Mouse (Mus musculus) embryonic facial prominence, embryonic 13.5 days (tissue): Measurements from ENCODE around the gene Rab26. TPM values are rescaled to one million over a fixed set of nuclear protein-coding genes. Genes with fewer than 3 reads are reported as not detected.
A peak's percentile ranks its signal among the peaks of the same experiment; 100 is the strongest.

Experiments used
- ATAC-seq: fragments of 200-750 bp; cut with Nextera tagmentation; 2 replicates; pipeline ENCODE4 v1.8.0; 2017; ENCODE audit warnings: low read depth; ENCODE audit not compliant: insufficient number of reproducible peaks, insufficient read depth, low FRiP score, low TSS enrichment
- H3K27ac ChIP-seq: fragments of 300-500 bp; sonication (generic); 2 replicates; pipeline ENCODE4 v1.5.1; 2015; ENCODE audit warnings: moderate library complexity, mild to moderate bottlenecking, inconsistent platforms
- H3K27me3 ChIP-seq: fragments of 300-500 bp; sonication (generic); 2 replicates; pipeline ENCODE4 v1.6.1; 2015; ENCODE audit warnings: mild to moderate bottlenecking, inconsistent platforms
- H3K36me3 ChIP-seq: fragments of 300-500 bp; sonication (generic); 2 replicates; pipeline ENCODE4 v1.6.1; 2015; ENCODE audit warnings: mild to moderate bottlenecking, inconsistent platforms
- H3K4me1 ChIP-seq: fragments of 300-500 bp; sonication (generic); 2 replicates; pipeline ENCODE4 v1.6.1; 2015; ENCODE audit warnings: inconsistent platforms
- H3K4me2 ChIP-seq: fragments of 300-500 bp; sonication (generic); 2 replicates; pipeline ENCODE4 v1.6.1; 2015; ENCODE audit warnings: moderate library complexity, mild to moderate bottlenecking, inconsistent platforms
- H3K4me3 ChIP-seq: fragments of 300-500 bp; sonication (generic); 2 replicates; pipeline ENCODE4 v1.5.1; 2015; ENCODE audit warnings: mild to moderate bottlenecking, inconsistent platforms
- H3K9ac ChIP-seq: fragments of 300-500 bp; sonication (generic); 2 replicates; pipeline ENCODE4 v1.6.1; 2015; ENCODE audit warnings: mild to moderate bottlenecking, inconsistent platforms
- H3K9me3 ChIP-seq: fragments of 300-500 bp; sonication (generic); 2 replicates; pipeline ENCODE4 v1.6.1; 2016; ENCODE audit warnings: inconsistent platforms
- WGBS: fragments of 180-500 bp; shearing (Covaris S2); methylation state at CpG from one replicate; pipeline ENCODE4 v1.1.7; 2015; ENCODE audit warnings: mixed read lengths; 5-methylcytosine and 5-hydroxymethylcytosine counted together
- polyA plus RNA-seq: library from polyadenylated mRNA; unstranded; fragments of >200 nt; fragmentation: Nextera tagmentation; extraction: Ambion mirVana; gene quantifications from 2 replicates; pipeline ENCODE4 v1.2.1, GENCODE M21; 2015

Rab26 gene
- polyA plus RNA-seq, 1 experiment from 2014 or later, result 3.3 TPM

DNA sequence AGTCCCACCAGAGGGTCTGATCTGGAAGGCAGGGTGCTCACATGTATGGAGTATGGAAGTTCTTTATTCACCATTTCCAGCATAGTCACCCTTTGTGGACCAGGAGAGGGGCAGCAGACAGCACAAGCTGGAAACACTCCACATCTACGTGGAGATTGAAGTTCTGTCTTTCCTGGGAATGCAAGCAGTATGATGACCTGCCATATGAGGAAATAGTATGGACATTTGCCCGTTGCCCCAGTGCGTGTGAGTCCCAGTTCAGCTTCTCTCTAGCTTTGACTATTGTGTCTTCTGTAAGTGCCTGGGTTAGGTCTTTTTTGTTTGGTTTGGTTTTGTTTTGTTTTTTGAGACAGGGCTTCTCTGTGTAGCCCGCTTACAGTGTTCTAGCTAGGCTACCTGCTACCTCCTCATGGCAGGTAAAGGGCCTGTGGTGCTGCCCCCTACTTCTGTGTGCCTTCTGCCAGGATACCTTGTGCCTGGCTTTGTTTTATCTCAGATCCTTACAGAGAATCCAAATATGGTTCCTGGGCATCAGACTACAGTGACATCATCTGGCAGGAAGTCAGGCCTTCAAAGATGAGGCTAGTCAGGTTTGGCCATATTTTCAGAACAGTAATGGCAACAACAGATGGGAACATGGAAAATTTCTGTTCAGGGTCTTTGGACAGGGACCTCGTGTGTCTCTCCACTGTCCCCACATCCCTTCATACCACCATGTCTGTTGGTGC, 26.5 kb upstream of the Rab26 start:
- no peak overlapping the region for H3K9ac ChIP-seq
- H3K4me2 ChIP-seq, result no peak overlapping the region
- H3K27ac ChIP-seq, result no peak overlapping the region
- 91% methylated on average over 5 of the region's 5 CpGs for WGBS
- no peak overlapping the region for H3K4me3 ChIP-seq
- H3K9me3 ChIP-seq, result no peaks in the 10 kb centered on the region
- no peaks in the 10 kb centered on the region for H3K27me3 ChIP-seq
- peaks cover 15% of the 10 kb centered on the region for H3K36me3 ChIP-seq
- H3K4me1 ChIP-seq, result peaks cover 21% of the 10 kb centered on the region
- no peak for ATAC-seq

DNA sequence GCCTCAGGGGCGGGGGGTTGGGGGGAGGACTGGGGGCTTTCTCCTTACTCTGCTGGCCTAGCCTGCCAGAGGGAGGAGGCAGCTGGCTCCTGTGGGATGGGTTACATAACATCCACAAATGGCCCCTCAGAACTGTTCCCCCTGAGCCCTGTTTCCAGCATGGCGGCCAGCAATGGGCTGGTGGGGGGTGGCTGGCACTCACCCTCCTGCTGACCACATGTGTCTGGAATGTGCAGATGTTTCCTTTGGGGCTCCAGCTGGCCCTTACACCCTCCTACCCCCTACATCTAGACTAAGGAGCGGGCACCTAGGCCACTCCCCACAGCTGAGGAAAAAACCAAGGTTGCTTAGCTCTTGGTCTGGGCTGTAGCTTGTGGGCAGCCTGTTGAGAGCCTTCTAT, 25.1 kb upstream of the Rab26 start:
- Histone ChIP-seq H3K9ac (peak overlapping the region; percentile 21; the same call in 1 of the 2 replicates), H3K4me2 (peak overlapping the region; percentile 20), H3K36me3 (0 out of 2 replicates have a peak, but pooled peaks cover 3% of the 10 kb centered on the region), H3K4me1 (peaks cover 21% of the 10 kb centered on the region), H3K27ac (peak overlapping the region; percentile 86), H3K27me3 (no peaks in the 10 kb centered on the region), H3K4me3 (no peak overlapping the region), H3K9me3 (no peaks in the 10 kb centered on the region)
- 0 out of 2 replicates have a peak, but pooled peaks have one; percentile 41 for ATAC-seq
- 64% methylated on average over 3 of the region's 3 CpGs for WGBS

GRCm38 (mm10) chr17:24558600-24559099, 24.6 kb upstream of the Rab26 start:
- 0 out of 2 replicates have a peak, but pooled peaks cover 3% of the 10 kb centered on the region for H3K36me3 ChIP-seq
- H3K9me3 ChIP-seq, result no peaks in the 10 kb centered on the region
- peak overlapping the region; percentile 21; the same call in 1 of the 2 replicates for H3K9ac ChIP-seq
- H3K4me3 ChIP-seq, result no peak overlapping the region
- H3K4me2 ChIP-seq, result peak overlapping the region; percentile 20; the same call in 1 of the 2 replicates
- H3K4me1 ChIP-seq, result peaks cover 21% of the 10 kb centered on the region
- ATAC-seq, result no peak
- WGBS, result 60% methylated on average over 4 of the region's 4 CpGs
- no peaks in the 10 kb centered on the region for H3K27me3 ChIP-seq
- peak overlapping the region; percentile 86 for H3K27ac ChIP-seq

DNA sequence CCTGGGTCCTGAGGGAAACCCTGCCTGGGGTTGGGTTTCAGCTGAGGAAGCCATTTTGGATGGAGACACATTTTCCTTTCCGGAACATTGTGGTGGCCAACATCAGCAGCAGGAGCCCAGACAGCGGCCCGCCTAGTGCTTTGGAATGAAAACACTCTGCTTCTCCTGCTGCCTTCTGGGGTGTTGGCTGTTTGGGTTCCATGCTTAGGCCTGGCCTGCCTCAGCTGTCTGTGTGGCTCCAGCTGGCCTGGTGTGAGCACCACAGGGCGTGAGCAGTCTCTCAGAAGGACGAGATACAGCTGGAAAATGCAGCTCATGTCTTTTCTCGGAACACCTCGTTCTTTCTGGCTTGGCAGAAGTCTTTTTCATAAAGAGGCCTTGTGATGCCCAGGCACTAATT, 23.1 kb upstream of the Rab26 start:
- H3K9me3 ChIP-seq, result no peaks in the 10 kb centered on the region
- H3K27me3 ChIP-seq, result no peaks in the 10 kb centered on the region
- H3K4me1 ChIP-seq, result peaks cover 28% of the 10 kb centered on the region
- ATAC-seq, result no peak
- no peak overlapping the region for H3K9ac ChIP-seq
- H3K27ac ChIP-seq, result no peak overlapping the region
- no peak overlapping the region for H3K4me2 ChIP-seq
- no peak overlapping the region for H3K4me3 ChIP-seq
- 92% methylated on average over 7 of the region's 7 CpGs for WGBS
- H3K36me3 ChIP-seq, result 0 out of 2 replicates have a peak, but pooled peaks cover 3% of the 10 kb centered on the region

DNA sequence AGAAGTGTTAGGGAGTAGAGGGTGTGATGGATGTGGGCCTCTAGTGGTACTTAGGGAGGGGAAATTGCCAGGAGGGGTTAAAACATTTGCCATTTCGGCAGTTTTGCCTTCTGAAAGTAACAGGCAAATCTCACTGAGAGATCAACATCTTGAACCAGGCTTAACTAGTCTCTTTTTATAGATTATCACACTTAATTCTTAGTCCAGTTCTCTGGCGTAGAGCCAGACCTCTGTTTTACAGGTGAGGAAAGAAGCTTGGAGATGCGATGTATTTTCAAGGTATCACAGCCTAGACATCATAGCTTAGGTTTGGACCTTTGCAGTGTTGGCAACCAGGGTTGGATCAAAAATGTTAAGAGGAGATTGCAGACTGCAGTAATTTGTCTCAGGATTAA, 17.0 kb upstream of the Rab26 start:
- Histone ChIP-seq H3K4me3 (peak overlapping the region; percentile 96), H3K4me2 (peak overlapping the region; percentile 78), H3K4me1 (peaks cover 33% of the 10 kb centered on the region), H3K9me3 (no peaks in the 10 kb centered on the region), H3K27ac (no peak overlapping the region), H3K36me3 (no peaks in the 10 kb centered on the region), H3K9ac (peak overlapping the region; percentile 95), H3K27me3 (peaks cover 9% of the 10 kb centered on the region)
- no peak for ATAC-seq
- WGBS, result 51% methylated on average over 3 of the region's 3 CpGs

DNA sequence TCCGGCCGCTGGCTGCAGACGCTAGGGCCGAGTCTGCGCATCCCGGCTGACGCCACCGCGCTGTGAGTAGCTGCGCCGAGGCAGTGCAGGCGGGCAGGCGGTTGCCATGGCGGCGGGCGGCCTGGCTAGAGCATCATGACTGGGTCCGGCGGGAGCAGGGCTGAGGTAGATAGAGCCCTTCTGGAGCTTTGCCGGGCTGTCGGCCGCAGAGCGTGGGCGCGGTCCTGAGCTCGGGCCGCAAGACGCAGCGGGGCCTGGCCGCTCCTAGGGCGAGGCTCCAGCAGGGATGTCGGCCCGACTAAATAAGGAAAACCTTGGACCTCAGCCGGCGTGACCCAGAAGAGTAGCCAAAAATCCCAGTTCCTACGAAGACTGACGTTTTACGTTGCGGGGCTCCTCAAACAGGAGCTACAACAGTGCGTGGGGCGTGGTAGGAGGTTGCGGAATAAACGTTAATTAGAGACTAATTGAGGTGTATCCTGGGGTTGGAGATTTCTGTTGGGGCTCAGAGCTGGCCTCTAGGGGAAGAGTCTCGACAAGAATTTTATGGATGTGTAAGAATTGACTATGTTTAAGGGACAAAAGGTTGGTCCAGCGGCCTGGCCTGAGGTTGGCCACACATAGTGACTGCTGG, 16.5 kb upstream of the Rab26 start:
- H3K36me3 ChIP-seq, result no peaks in the 10 kb centered on the region
- H3K4me3 ChIP-seq, result peak overlapping the region; percentile 96
- ATAC-seq, result peak; percentile 75
- under 1% methylated on average over 44 of the region's 44 CpGs for WGBS
- H3K27ac ChIP-seq, result peak overlapping the region; percentile 91
- peak overlapping the region; percentile 78 for H3K4me2 ChIP-seq
- H3K4me1 ChIP-seq, result peaks cover 33% of the 10 kb centered on the region
- H3K9me3 ChIP-seq, result no peaks in the 10 kb centered on the region
- H3K27me3 ChIP-seq, result peaks cover 9% of the 10 kb centered on the region
- H3K9ac ChIP-seq, result peak overlapping the region; percentile 95

GRCm38 (mm10) chr17:24549618-24550415, 15.8 kb upstream of the Rab26 start, which contains the start of gene Pkd1:
Gene Pkd1 (plus strand): TSS chr17:24549834.
- peak within 1 kb of the TSS; percentile 91 for H3K27ac ChIP-seq
- ATAC-seq, result peak; percentile 92
- H3K36me3 ChIP-seq, result no peaks in the 10 kb centered on the region
- peak within 1 kb of the TSS; percentile 78 for H3K4me2 ChIP-seq
- H3K27me3 ChIP-seq, result peaks cover 10% of the 10 kb centered on the region
- no peaks in the 10 kb centered on the region for H3K9me3 ChIP-seq
- H3K4me3 ChIP-seq, result peak within 1 kb of the TSS; percentile 96
- peaks cover 34% of the 10 kb centered on the region for H3K4me1 ChIP-seq
- H3K9ac ChIP-seq, result peak within 1 kb of the TSS; percentile 95
- 0% methylated on average over 60 of the region's 72 CpGs for WGBS

DNA sequence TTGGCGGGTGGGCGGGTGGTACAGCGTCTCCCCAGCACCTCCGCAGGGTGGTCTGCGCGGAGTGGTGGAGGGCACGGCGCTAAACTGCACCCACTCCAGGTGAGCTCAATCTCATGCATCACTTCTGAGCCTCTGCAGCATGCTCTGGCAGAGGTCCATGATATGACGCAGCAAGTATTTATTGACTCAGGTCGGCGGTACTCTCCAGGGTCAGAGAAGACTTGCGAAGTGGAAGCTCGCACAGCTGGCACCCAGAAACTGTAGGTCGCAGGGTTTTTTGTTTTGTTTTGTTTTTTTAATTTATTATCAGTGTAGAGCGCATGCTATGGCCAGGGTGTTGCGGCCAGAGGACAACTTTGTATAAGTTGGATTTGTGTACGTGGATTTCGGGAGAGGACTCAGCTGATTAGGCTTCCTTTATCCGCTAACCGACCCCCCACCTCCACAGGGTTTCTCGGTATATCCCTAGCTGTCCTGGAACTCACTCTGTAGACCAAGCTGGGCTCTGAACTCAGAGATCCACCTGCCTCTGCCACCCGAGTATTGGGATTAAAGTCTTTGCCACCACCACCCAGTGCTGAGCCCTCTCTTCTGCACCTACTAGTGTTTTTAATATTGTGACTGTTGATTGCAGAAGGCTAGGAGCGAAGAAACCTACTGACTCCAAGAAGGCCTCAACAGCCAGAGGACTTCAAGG, 15.1 kb upstream of the Rab26 start:
- WGBS, result 3% methylated on average over 23 of the region's 23 CpGs
- peak overlapping the region; percentile 95 for H3K9ac ChIP-seq
- H3K36me3 ChIP-seq, result no peaks in the 10 kb centered on the region
- H3K27ac ChIP-seq, result peak overlapping the region; percentile 66
- no peak; the same call in 1 of the 2 replicates for ATAC-seq
- H3K4me3 ChIP-seq, result peak overlapping the region; percentile 96
- H3K9me3 ChIP-seq, result no peaks in the 10 kb centered on the region
- peaks cover 38% of the 10 kb centered on the region for H3K4me1 ChIP-seq
- peak overlapping the region; percentile 78 for H3K4me2 ChIP-seq
- peaks cover 16% of the 10 kb centered on the region for H3K27me3 ChIP-seq

DNA sequence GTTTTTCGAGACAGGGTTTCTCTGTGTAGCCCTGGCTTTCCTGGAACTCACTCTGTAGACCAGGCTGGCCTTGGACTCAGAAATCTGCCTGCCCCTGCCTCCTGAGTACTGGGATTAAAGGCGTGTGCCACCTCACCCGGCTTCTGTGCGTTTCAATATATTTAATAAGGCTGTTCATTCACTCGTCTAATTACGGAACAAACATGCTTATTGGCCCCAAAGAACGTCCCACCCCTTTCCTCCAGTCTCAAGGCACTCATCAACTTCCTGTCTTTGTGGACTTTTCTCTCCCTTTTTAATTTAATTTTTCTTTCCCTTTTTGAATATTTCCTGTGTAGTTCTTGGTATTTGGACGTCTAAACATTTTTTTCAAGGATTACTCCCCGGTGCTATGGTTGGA, 14.4 kb upstream of the Rab26 start:
- Histone ChIP-seq H3K4me3 (peak overlapping the region; percentile 96), H3K9ac (peak overlapping the region; percentile 95; the same call in 1 of the 2 replicates), H3K36me3 (no peaks in the 10 kb centered on the region), H3K27me3 (peaks cover 16% of the 10 kb centered on the region), H3K4me1 (peaks cover 38% of the 10 kb centered on the region), H3K4me2 (peak overlapping the region; percentile 78), H3K27ac (no peak overlapping the region; the same call in 1 of the 2 replicates), H3K9me3 (no peaks in the 10 kb centered on the region)
- no peak for ATAC-seq
- 33% methylated on average over 9 of the region's 9 CpGs for WGBS

- WGBS, result 88% methylated on average over 3 of the region's 3 CpGs
- H3K4me3 ChIP-seq, result no peak overlapping the region
- peaks cover 22% of the 10 kb centered on the region for H3K4me1 ChIP-seq
- H3K9me3 ChIP-seq, result no peaks in the 10 kb centered on the region
- H3K4me2 ChIP-seq, result no peak overlapping the region
- no peaks in the 10 kb centered on the region for H3K36me3 ChIP-seq
- no peak overlapping the region for H3K27ac ChIP-seq
- ATAC-seq, result no peak
- peaks cover 16% of the 10 kb centered on the region for H3K27me3 ChIP-seq
- H3K9ac ChIP-seq, result no peak overlapping the region
Observed at GRCm38 (mm10) chr17:24546234-24546633, 12.2 kb upstream of the Rab26 start.

DNA sequence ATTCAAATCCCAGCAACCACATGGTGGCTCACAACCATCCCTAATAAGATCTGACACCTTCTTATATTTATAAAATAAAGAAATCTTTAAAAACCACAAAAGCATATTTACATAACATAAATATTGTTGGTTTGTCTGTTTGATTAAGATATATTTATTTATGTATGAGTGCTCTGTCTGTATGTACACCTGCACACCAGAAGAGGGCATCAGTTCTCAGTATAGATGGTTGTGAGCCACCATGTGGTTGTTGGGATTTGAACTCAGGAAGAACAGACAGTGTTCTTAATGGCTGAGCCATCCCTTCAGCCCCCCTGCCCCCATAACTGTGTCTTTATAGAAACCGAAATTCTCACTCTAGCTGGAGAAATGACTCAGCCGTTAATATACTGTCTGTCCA, 11.2 kb upstream of the Rab26 start:
- Histone ChIP-seq H3K4me1 (peaks cover 15% of the 10 kb centered on the region), H3K27me3 (peaks cover 16% of the 10 kb centered on the region), H3K9ac (no peak overlapping the region), H3K36me3 (no peaks in the 10 kb centered on the region), H3K27ac (no peak overlapping the region), H3K9me3 (no peaks in the 10 kb centered on the region), H3K4me2 (no peak overlapping the region), H3K4me3 (no peak overlapping the region)
- ATAC-seq, result no peak
- WGBS, result 88% methylated on average over 2 of the region's 2 CpGs
